Mouse (Mus musculus): Measurements from ENCODE around the gene Rgcc.

Gene Rgcc

GRCm38 (mm10) chr14:79300641-79301350, 649 bp downstream of the Rgcc start:
- DNase-seq (ENCODE audit: low spot score), result no peak

GRCm38 (mm10) chr14:79299796-79300195, 1.6 kb downstream of the Rgcc start:
- DNase-seq (ENCODE audit: low spot score), result no peak

DNA sequence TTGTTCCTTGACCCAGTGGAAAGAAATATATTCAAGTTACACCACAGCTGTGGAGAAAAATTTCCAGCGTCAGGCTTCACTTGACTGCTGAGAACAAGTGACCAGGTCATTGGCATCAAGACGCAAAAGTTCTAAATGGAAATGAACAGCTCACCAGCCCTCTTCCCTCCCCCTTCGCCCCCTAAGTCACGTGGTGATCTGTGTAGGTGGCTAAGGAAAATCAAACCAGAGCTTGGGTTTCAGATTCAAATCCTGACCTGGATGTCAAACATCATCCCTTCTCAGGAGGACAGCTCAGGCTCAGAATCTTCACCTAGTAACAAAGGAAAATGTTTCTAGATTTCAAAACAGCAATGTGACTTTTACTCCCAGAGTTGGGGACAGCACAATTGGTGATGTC, 2.2 kb downstream of the Rgcc start:
- DNase-seq (ENCODE audit: low spot score), result no peak

GRCm38 (mm10) chr14:79298314-79298992, 3.0 kb downstream of the Rgcc start:
- no peak for DNase-seq (ENCODE audit: low spot score)

DNA sequence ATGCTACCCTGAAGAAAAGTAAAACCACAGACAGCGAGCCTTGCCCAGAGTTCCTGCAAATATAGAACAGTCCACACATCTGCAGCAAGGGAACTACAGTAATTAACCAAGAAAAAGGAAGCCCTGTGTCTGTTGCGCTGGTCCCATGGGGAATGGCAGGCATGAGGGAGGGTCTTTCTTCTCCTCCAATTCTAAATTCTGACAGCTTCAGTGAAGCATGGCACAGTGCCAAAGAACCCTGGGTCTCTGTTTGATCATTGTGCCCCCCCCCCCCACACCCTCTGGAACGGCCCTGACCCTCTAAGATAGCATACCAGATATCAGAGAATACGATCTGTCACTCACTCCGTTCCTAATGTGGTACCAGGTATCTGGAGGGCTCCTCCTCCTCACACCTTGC, 4.6 kb downstream of the Rgcc start:
- no peak for DNase-seq (ENCODE audit: low spot score)

DNA sequence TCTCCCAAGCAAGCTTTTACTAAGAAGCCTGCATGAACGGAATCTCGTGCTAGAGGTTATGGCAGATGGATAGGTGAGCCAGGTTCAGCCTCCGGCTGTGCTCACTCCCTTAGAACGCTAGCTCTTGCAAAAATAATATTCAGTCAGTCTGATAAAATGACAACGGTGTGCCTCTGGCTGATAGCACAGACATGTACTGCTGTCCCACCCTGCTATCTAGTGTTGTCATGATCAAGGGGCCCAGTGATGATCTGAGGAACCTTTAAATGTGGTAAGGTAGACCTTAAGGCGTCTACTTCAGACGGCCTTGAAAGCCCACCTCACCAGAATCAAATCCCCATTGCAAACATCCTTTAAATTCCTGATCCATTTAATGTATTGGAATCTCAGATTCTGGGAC, 5.2 kb downstream of the Rgcc start:
- DNase-seq (ENCODE audit: low spot score), result no peak

DNA sequence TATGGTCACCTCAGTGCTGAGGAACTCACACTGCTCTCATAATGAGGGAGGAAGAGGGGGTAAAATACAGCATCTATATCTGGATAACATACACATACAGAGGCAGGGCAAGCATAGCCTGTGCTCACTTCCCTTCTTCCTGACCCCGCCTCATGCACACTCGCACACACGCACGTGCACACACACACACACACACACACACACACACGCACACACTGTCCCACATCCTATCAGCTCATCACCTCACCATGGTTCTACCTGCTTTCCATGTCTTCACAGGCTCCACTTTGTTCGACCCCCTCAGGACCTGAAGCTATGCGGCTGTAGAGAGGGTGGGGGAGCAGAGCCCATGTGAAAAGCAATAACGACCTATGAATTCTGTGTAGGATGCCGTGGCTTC, 5.9 kb downstream of the Rgcc start:
- DNase-seq (ENCODE audit: low spot score), result no peak

DNA sequence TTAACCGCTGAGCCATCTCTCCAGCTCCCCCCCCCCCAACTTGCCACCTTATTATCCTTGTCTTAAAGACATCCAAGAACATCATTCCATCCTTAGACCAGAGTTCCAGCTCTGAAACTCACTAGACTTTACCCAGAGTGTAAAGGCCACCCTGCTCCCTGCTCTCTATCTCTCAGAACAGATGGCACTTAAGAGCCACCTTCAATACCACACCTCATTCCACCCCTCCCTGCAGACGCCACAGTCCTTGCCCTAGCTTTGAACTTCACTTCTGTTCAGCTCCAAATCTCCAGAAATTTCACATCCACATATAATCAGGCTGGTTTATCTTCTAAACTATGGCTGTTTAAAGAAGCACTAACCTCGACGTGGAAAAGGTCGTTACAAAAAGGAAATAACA, 6.5 kb downstream of the Rgcc start:
- no peak for DNase-seq (ENCODE audit: low spot score)

DNA sequence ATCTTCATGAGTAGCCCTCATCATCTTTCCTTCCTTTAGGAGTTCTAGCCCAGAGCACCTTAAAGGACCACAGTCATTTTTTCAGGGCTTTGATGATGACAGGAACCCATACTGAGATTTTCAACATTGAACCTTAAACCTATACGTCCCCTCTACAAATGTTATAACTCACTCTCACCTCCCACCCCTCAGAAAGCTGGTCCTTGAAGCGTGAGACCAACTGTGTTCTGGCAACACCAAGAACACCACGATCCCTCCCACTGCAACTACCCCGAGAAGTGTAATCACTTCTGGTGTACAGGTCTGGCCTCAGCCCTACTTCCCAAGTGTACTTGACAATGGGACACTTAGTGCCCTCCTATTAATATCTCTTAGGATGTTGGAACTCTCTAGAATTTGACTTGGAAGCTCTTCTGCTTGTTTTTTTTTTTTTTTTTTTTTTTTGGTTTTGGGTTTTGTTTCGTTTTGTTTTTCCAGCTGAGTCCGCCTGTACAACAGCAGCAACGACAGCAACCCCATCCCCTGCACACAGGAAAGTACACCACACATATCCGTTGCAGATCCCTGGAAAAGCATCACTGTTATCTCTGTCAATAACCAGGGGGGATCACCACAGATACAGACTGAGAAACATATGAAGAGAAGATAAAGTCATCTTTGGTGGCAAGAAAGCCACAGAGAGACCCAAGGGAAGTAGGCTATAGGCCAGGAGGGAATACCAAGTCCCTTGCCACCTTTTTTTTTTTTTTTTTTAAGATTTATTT, 7.2 kb downstream of the Rgcc start:
- no peak for DNase-seq (ENCODE audit: low spot score)

DNA sequence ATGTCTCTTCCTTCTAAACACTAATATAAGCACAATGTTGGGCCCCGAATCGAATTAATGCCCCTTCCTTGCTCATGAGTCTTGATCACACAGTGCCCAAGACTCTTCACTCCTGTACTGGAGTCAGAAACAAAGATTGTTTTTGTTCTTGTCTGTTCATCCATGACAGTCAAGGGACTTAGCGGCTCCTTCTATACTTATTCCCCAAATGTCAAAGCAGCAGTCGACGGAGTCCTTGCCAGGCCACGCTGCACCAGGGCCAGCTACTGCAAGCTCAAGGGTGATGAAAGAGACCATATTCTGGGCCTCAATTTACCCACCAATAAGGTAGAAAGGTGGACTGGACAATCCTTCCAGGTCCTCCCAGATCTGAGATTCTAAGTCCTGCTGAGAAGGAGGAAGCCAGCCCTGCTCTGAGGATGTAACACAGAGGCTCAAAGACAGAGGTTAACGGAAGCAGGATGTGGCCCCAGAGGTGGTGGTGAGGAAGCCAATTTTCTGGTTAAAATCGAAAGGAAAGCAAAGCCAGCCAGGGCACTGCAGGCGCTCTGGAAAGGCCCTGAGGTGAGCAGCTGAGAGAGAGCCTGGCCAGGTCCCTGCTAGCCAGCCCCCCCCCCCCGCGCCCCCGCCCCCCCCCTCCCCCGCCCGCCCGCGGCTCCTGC, 8.2 kb downstream of the Rgcc start:
- DNase-seq (ENCODE audit: low spot score), result no peak

DNA sequence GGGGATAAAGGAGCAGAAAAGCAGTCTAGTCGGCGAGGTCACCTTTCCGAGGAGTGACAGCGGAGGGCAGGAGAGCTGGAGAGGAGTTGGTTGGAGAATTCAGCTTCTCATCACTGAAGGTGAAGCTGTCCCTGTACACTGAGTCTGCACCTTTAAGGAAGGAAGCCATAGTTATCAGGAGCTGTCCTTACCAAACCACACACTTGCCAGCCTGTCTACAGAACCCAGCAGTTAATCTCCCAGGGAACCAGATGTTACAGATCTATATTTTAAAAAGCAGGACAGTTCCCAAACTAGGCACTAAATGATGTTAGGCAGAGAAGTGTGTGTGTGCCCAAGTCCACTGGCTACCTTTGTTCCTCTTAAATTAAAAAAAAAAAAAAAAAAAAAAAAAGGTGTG, 9.8 kb downstream of the Rgcc start:
- DNase-seq (ENCODE audit: low spot score), result no peak

DNA sequence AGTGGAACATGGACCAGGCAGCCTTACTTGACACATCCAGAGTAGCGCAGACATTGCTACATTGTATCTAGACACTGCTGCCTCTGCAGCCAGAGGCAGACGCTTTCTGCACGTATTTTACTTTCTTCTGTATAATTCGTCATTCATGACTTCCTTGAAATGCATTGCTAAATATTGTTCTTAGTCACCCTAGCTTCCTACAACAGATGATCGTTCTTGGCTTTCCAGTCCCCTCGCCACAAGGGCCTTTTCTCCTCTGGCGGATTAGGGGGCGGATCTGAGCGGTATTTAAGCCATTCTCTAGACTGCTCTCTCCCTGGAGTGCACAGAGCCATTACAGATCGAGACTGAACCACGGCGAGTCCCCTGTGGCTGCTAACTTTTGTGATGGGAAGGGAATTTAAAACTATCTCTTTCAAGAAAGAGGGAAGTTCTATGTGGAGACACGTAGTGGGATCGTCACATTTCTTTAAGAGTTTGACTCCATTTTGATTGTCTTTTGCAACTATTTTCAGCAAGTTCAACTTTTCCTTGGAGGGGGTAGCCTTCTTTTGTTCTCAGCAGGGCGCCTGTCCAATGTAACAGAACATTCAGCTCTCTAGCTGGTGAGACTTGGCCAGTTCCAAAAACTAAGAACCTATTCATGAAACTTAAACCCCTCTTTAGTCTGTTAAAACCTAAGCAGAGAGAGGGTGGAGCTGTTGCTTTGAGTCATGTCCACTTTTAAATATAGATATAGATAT, 10.6 kb downstream of the Rgcc start:
- DNase-seq (ENCODE audit: low spot score), result no peak

- no peak for DNase-seq (ENCODE audit: low spot score)
Measured at GRCm38 (mm10) chr14:79289909-79290308, 11.5 kb downstream of the Rgcc start.

GRCm38 (mm10) chr14:79288280-79288679, 13.2 kb downstream of the Rgcc start:
- DNase-seq (ENCODE audit: low spot score), result no peak

DNA sequence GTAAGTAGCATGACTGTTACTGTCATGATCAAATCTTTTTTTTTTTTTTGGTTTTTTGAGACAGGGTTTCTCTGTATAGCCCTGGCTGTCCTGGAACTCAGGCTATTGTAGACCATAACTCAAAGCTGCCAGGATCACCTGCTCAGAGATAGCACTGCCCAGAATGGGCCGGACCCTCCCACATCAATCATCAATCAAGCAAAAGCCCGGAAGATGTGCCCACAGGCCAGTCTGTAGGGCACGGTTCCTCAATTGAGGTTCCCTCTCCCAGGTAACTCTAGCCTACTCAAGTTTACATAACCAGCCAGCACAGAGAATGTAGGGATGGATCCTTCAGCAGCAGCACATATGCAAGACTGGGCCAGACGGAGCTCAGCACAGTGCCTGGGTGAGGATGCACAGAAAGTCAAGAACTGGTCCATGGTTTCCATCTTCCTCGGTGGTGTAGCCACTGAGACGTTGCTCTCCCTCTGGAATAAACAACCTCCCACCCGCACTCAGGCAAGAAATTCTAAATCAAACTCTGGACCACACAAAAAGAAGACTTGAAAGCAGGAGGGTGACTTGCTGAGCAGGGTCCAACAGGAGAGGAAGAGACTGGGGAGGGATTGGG, 14.1 kb downstream of the Rgcc start:
- DNase-seq (ENCODE audit: low spot score), result no peak

GRCm38 (mm10) chr14:79285549-79285948, 15.9 kb downstream of the Rgcc start:
- no peak for DNase-seq (ENCODE audit: low spot score)

DNA sequence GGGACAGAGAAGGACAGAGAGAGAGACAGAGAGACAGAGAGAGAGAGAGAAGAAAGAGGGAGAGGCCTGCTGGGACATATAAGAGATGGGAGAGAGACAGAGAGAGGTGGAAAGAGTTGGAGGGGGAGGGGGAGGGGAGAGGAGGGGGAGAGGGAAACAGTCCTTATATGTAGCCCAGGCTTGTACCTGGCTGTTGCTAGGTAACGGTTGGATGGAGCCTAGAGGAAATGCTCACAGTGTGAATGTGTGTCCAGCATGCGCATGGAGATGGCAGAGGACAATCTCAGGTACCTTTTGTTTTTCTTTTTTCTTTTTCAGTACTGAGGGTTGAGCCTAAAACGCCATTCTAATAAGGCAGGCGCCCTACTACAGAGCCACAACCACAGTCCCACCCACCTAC, 16.8 kb downstream of the Rgcc start:
- DNase-seq (ENCODE audit: low spot score), result no peak

- no peak for DNase-seq (ENCODE audit: low spot score)
Measured at GRCm38 (mm10) chr14:79283952-79284351, 17.5 kb downstream of the Rgcc start.

DNA sequence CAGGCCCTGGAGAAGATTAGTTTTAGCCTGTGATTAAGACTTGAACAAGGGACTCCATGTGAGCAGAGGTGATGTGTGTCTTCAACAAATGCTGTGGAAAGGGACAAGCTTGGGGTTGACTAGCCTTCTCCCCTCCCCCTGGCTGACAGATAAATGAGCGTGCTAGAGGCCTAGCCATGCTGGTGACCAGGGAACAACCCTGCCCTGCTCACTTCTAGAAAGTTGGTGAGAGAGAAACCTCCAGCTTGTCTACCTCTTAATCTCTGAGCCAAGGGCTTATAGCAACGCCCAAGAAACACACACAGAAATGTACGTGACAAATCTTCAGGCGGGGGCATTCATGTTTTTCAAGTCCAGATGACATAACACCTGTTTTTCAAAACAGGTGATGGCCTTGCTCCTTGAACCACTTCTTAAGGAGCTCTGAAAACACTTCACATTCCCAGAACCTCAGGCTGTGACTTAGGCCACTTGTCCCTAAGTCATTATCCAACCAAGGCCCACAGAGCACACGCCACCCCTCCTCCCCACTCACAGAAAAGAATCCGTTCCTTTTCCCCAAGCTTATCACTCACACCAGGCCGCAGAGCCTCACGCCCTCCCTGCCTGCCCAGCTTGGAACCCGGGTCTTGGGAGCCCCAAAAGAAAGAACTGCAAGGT, 19.4 kb downstream of the Rgcc start:
- DNase-seq (ENCODE audit: low spot score), result no peak

- DNase-seq (ENCODE audit: low spot score), result no peak
Measured at GRCm38 (mm10) chr14:79280456-79280855, 21.0 kb downstream of the Rgcc start.

- no peak for DNase-seq (ENCODE audit: low spot score)
Measured at GRCm38 (mm10) chr14:79279494-79279893, 22.0 kb downstream of the Rgcc start.

All from ovary, postnatal 14 days (tissue).